Mouse (Mus musculus) inflammation-experienced regulatory T-cells, adult 6 months (primary cell): ENCODE measurements at regions not wholly inside any gene's neighbourhood (a gene's known extent, or its start where the extent isn't known, plus 50 kb on each side); places are given as distances from the start of the nearest gene placed in this dataset.

Experiments used
- ATAC-seq: one replicate; pipeline ENCODE4 v1.8.0; 2017

DNA sequence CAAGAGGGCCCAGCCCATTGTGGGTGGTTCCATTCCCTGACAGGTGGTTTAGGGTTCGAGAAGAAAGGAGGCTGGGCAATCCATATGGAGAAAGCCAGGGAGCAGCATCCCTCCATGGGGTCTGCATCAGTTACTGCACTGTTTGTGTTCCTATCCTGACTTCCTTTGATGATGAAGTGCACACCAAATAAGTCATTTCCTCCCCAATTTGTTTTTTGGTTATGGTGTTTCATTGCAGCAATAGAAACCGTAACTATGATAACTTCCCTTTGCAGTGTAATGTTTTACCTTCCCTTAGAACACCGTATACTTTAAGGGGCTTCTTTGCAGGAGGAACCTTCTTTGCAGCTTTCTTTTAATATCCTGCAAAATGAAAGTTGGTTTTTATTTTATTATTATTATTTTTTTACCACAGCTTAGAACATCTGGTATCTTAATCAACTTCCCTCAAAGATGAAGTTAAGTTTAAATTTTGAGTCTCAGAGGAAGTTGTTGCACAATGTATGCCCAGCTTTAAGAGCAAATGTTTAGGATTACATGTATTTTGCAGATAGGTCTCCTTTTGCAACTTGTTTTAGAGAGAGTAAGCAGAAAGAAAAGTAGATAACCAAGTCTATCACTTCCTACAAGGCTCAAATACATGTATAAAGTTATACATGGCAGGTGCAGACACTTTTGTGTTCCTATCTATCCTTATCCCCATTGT, 1059.1 kb downstream of the Diaph2 start:
- ATAC-seq: peak; percentile 82

DNA sequence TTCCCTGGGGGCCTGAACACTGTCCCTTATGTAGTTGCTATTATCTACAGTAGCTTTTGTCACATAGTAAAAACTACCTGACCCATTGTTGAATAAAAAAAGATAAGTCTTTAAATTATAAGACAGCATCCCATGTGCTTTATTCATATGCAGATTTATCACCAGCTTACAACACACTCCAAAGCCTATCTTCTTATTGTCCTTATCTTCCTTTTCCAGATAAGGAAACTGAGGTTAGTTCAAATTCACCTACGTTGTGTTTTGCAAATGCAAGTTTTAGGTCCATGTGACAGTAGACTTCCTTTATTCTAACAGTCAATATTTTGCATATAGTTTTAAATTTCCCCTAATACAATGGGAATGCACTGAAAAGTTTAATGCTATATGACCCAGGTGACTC, 1069.4 kb downstream of the Diaph2 start:
- no peak for ATAC-seq

DNA sequence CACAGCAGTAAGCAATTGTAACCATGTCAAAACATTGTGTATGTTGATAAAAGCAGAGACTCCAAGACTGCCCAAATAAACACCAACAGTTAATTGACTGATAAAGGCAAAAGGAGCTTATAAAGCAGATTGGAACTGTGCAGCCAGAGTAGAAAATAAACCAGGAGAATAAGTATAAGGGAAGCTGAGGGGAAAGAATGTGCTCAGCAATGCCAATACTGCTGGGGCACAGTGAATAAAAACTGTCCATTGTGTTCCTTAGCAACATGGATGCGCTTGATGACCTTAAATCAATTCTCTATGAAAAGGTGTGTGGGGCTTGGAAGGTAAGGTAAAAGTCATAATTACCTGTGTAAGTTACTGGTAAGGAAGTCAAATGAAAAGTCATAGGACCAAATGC, 1070.2 kb downstream of the Diaph2 start:
- ATAC-seq: no peak

DNA sequence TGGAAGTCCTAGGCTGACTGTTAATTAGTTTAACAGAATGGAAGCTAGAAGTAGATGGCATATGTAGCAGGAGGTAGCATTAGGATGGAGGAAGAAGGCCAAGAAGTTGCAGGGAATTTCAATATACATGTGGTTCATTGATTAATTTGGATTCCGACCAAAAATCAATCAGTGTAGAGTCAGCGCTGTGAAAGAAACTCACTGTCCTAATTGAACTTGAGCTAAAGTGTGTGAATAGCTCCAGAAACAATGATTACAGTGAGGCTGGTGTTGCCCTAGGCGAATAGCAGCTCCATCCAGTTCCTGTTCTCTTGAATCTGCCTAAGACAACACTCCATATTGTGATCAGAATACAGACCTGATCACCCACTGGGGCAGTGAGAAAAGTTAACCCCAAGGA, 1070.6 kb downstream of the Diaph2 start:
- ATAC-seq: no peak

DNA sequence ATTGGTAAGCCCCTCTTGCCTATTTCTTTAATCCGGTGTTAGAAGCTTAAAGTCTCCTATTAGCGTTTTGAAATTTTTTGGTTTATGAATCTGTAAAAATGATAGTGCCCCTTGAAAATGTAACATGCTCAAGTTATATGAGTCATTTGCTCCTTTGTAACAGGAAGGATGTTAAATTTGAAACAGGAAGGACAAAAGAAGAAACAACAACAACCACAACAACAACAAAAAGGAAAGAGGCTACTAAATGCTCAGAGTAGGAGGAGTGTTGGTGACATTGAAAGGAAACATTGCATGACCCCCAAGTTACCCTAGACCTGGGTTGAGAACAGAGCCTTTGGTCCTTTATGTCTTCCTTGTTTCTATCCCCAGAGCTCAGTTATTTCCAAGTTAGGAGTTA, 1074.4 kb downstream of the Diaph2 start:
- ATAC-seq: peak; percentile 70

DNA sequence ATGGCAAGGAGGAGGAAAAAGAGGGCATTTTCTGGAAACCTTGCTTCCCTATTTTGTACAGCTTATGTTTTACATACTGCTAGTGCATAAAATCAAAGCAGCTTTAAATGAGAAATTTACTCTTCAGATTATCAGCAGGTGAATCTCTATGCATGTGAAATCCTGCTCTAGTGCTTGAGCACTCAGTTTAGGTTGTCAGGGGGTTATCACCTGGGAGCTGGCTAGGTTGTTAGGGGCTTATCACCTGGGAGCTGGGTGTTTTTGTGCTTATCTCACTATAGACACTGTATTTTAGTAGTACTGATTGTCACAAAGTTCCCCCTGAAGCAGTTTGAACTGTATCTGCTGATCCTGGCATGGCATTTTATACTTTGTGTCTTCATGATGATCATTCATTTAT, 1086.3 kb downstream of the Diaph2 start:
- ATAC-seq: no peak

DNA sequence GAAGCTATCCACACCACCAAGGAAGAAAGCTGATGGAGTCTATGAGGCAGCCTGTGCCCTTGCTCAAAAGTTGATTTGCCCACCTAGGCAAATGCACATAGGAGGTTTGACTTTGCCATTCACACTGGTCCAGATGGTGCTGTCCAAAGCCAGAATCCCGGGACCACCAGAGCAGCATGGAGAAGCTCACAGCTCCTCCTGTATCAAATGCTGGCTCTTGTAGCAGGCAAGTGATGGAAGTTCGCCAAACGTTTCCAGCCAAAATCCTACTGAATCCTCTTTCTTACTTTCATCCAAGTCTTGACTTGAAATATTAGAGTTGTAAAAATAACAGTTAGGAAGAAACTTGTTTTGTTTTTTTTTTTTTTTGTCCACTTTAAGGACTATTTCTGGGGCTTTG, 1093.6 kb downstream of the Diaph2 start:
- no peak for ATAC-seq

DNA sequence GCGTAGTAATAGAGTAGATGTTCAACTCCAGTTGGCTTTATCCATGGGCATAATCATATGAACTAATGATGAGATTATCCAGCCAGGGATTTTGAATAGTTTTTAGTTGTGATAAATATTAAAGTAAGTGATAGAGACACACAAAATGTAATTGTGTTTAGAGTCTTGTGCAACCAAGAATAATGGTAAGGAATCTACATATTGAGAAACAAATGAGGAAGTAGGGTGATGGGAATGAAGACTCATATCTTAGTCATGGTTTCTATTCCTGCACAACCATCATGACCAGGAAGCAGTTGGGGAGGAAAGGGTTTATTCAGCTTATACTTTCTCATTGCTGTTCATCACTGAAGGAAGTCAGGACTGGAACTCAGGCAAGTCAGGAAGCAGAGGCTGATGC, 1117.0 kb downstream of the Diaph2 start:
- no peak for ATAC-seq

DNA sequence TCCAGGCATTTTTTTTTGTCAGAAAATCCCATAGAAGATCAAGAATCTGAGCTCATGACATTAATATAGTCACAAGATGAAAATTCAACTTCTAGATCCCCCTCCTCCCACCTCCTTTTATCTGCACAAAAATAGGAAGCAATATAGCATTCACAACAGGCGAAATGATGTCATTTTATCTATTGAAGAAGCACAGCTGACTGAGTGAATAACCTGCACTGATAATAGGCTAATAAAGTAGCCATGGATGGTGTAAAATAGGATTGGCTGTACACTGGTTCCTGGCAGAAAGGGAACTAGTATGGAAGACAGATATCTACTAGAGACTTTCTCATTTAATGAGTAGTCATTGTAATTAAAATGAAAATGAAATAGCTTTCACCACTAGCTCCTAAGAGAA, 1124.6 kb downstream of the Diaph2 start:
- ATAC-seq: no peak

DNA sequence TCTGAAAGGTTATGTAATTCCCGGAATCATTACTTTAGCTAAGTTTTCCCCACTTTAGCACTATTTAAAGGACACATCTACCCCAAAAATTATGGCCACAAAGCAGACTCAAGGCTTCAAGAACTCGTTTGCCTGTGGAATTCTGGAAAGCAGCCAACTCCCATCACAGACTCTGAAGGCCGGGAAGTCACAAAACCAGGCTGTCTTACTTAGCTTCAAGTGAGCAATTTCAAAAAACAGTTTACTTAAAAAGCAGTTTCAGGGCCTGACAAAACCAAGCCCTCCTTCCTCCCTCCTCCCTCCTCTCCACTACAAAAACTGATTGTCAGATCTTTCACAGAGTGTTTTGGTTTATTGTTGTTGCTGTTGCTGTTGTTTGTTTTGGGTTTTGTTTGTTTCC, 1125.7 kb downstream of the Diaph2 start:
- no peak for ATAC-seq

DNA sequence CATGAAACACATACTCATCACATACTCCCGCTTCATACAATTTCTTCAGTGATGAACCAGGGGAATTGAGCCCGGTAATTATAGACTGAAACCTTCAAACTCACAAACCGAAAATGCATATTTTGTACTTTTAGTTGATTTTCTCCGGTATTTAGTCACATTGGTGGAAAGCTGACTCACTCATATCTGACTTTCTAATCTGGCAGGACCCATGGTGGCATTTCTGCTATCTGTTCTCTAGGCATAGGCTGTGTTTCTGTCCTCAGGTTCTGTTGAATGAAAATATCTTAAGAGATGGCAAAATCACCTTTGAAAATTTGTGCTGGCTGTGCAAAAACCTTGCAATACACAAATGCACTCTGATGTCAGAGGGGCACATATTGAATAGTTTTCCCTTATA, 1126.6 kb downstream of the Diaph2 start:
- no peak for ATAC-seq
